Mouse (Mus musculus) yolk sac, embryonic 10.5 days (tissue): ENCODE measurements around the gene Pik3r3.
"Not testable (repeated sequence)": the region's sequence is repeated elsewhere in the genome, so short reads cannot be mapped to it uniquely, and the experiment has no call there.

ENCODE experiments used
- DNase-seq: peaks from one replicate; pipeline ENCODE4 v3.0.0-alpha.2; 2017; ENCODE audit warnings: low spot score

Pik3r3 gene

GRCm38 (mm10) chr4:116221140-116221851 lies at the start of gene Pik3r3:
Gene Pik3r3, plus strand, starts transcription at chr4:116221618.
- DNase-seq = peak; percentile 98

GRCm38 (mm10) chr4:116173072-116173471 lies 48.3 kb upstream of the Pik3r3 start, which contains the start of the genes 1700042G07Rik and Gm49337:
Gene 1700042G07Rik, plus strand, starts transcription at chr4:116173372.
Gene Gm49337, plus strand, starts transcription at chr4:116173384.
- no peak for DNase-seq

GRCm38 (mm10) chr4:116173752-116174151 lies 47.7 kb upstream of the Pik3r3 start:
- no peak for DNase-seq

GRCm38 (mm10) chr4:116174466-116175116 lies 46.8 kb upstream of the Pik3r3 start:
- no peak for DNase-seq

- no peak for DNase-seq
These were observed 46.3 kb upstream of the Pik3r3 start for GRCm38 (mm10) chr4:116175136-116175535.

- DNase-seq = no peak
These were observed 45.5 kb upstream of the Pik3r3 start for GRCm38 (mm10) chr4:116175711-116176542.

GRCm38 (mm10) chr4:116176543-116176988 lies 44.9 kb upstream of the Pik3r3 start:
- no peak for DNase-seq

GRCm38 (mm10) chr4:116177140-116177539 lies 44.3 kb upstream of the Pik3r3 start:
- peak; percentile 27 for DNase-seq

GRCm38 (mm10) chr4:116182079-116182478 lies 39.3 kb upstream of the Pik3r3 start:
- DNase-seq = no peak

- no peak for DNase-seq
These were observed 38.7 kb upstream of the Pik3r3 start for GRCm38 (mm10) chr4:116182745-116183144.

- DNase-seq = no peak
These were observed 36.3 kb upstream of the Pik3r3 start for GRCm38 (mm10) chr4:116185083-116185482.

- no peak for DNase-seq
These were observed 29.1 kb upstream of the Pik3r3 start for GRCm38 (mm10) chr4:116192286-116192835.

- DNase-seq = no peak
These were observed 27.6 kb upstream of the Pik3r3 start for GRCm38 (mm10) chr4:116193583-116194383.

GRCm38 (mm10) chr4:116198422-116198821 lies 23.0 kb upstream of the Pik3r3 start:
- no peak for DNase-seq

GRCm38 (mm10) chr4:116204422-116204821 lies 17.0 kb upstream of the Pik3r3 start:
- no peak for DNase-seq

- DNase-seq = no peak
These were observed 14.9 kb upstream of the Pik3r3 start for GRCm38 (mm10) chr4:116206531-116206930.

GRCm38 (mm10) chr4:116208891-116209290 lies 12.5 kb upstream of the Pik3r3 start:
- DNase-seq = no peak

- DNase-seq = no peak
These were observed 5.4 kb upstream of the Pik3r3 start for GRCm38 (mm10) chr4:116215895-116216605.

- DNase-seq = no peak
These were observed 4.4 kb upstream of the Pik3r3 start for GRCm38 (mm10) chr4:116217046-116217445.

GRCm38 (mm10) chr4:116217661-116218060 lies 3.8 kb upstream of the Pik3r3 start:
- DNase-seq = not testable (repeated sequence)

- DNase-seq = no peak
These were observed 2.4 kb upstream of the Pik3r3 start for GRCm38 (mm10) chr4:116219056-116219455.
